Mouse (Mus musculus): ENCODE data around the gene Auts2. TPM values are rescaled to one million over a fixed set of nuclear protein-coding genes. Genes with fewer than 3 reads are reported as not detected.

The Auts2 gene
- total RNA-seq, 2 experiments from 2014 or later = 23.5 to 29.5 TPM

DNA sequence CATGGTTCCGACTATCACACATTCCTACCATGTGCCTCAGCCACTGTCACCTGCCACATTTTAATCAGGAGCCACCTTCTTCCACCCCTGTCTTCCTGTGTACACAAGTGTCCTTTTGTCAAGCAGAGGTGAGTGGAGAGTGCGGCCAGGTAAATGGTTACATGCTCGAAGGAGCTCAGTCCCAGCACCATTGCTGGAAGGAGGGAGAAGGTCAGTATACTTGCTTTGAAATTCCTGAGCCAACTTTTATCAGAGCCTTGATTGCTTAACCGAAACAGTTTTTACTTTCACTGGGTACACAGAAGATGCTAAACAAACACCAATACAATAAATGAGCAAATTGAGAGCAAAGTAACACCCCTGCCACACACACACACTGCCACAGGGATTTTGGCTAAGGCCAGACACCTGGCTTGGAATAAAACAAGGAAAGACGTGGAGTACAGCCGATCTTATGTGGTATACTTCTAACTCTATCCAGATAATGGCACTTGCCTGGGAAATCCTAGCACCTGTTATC is 953.1 kb downstream of the Auts2 start:
- DNase-seq (ENCODE audit: low spot score in 2 of 2) = no peak

DNA sequence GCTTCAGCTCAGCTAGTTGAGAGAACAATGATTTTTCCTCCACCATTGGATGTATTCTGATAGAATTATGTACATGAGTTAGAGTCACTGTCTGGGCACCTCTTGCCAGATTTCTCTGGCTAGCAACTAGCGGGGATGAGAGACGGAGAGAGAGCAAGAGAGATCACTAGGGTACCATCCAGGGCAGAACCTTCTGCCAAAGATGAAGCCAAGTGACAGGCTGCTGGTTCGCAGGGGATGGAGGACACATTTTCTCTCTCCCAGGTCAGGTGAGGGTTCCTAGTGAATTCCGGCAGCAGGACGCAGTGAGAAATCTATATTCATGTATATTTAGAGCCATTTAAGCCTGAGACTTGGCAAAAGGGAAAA is 956.8 kb downstream of the Auts2 start:
- no peak for DNase-seq (ENCODE audit: low spot score in 2 of 2)

DNA sequence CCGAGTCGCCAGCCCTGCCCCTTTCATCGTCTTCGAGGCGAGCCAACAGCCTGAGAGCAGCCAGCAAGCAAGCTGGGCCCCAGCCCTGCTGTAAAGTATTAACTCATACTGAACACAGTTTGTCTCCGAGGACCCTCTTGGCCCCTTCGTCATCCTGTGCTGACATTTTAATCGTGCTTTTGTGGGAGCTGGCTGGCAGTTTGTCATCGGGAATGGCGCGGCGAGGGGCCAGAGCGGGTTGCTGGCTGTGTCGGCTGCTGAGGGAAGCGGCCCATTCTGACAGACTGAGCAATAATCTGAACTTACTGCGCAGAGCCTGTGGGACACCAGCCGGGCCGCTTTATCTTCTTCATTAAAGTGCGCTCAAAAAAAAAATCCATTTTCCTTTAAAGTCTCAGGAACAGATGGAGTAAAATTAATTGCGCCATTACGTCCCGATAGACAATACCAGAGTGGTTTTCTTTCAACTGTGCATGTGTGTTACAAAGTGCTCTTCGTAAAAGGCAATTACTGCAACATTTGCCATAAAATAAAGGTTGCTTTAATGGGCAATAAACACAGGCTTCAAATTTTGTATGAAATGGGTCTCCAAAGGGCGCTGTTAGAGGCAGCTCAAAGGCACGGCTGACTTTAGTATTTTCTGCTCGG is 957.3 kb downstream of the Auts2 start:
- no peak for DNase-seq (ENCODE audit: low spot score in 2 of 2)

DNA sequence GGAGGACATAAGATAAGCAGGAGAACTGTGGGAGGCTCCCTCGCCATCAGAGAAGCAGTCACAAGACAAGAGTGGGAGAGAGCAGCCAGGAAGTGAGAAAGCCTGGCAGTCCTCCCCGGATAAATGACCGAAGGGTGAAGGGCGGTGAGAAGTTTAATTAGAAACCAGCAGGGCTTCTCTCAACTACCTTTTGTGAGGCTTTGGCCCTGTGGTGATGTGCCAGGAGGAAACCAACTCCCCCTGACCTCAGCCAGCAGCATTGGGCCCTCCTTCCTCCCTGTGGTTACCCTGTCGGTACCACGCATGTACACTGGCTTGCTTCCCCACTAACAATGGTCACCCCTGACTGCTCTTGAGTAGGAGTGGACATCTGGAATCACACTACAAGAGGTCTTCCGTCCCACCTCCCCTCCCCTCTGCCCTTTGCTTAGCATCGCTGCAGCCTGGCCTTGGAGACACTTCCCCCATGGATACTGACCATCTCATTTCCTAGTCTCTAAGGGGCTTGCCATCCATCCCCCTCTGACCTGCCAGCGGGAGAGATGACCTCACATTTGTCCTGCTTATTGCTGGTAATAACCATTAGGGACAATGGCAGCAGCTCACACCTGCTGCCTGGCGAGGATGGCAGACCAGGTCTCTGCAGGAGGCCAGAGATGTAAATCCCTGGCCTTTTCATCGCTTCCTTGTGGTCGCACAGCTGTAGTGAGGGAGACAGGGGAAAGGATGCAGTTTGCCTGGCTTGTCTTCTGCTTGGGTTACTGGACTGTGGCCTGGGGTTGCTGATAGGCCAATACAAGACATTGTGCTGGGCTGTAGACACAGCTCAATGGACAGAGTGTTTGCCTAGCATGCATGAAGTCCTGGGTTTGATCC is 958.6 kb downstream of the Auts2 start:
- no peak for DNase-seq (ENCODE audit: low spot score in 2 of 2)

DNA sequence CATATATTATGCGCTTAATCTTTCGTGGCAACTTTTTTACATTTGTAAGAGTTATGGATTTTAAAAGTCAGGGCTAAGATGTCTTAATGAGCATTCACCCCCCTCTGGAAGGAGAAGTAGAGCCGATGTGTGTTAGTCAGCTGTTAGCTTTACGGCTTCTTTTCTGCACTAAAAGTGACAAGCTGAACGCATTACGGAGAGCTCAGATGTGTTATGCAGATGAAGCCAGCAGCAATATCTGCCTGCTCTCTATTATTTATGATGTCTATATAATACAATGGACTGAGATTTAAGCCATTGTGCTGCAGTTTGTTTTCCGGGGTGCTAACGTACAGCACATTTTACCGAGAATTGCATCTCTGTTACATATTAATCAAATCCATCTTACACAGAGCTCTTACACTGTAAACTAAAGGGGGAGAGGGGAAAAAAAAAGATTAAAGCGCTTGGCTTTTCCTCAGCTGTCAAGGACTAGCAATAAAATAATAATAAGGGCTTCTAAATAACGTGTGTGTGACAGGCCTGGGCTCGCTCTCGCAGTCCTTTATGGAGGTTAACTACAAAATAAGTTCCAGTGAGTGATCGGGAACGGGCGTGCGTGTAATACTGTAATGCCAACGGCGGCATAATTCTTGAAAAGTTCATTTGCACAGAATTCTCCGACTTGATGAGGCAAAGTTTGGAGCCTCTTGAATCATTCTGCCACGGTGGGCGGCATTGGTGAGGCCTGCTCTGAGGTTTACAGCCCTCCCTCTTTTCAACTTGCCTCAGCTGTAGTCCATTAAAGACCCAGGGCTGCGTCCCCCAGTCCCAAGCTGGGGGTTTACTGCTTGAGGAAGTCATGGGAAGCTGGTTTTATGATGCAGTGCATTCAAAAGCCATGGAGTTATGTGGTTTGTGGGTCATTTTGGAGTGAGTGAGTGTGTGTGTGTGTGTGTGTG is 961.8 kb downstream of the Auts2 start:
- no peak for DNase-seq (ENCODE audit: low spot score in 2 of 2)

DNA sequence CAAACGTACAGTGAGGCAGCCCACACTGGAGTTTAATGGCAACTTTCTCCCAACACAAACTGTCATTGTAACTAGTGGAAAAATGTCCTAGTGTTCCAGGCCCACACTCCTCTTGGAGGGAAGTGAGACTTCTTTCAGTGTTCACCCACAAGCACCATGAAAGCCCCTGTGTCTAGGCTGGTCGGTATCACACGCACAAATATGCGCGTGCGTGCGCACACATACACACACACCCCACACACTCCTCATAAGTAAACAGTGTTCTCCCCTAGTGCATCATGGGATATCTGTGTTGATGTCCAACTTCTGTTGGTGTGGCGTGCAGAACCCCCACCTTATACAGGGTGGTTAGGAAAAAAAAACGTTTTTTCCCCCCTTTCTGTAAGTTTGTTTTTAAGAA is 964.4 kb downstream of the Auts2 start:
- no peak for DNase-seq (ENCODE audit: low spot score in 2 of 2)

DNA sequence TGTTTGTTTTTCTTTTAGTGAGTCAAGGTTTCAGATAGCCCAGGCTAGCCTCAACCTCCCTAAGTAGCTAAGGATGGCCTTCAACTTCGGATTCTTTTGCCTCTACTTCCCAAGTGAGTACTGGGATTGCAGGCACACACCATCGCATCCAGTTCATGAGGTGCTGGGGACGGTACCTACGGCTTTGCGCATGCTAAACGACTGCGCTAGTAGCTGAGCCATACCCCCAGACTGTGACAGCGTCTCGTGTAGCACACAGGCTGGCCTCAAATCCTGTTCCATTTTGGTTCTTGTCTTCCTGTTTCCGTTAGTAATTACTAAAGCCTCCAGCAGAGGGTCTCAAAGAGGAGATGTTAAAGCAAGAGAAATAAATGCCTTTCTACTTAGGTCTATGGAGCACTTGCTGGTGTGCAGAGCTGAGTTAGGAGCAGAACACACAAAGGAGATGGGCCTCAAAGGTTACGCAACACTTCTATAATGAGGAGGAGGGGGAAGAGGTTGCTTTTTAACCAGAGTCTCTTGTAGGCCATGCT is 967.3 kb downstream of the Auts2 start:
- DNase-seq (ENCODE audit: low spot score in 2 of 2) = no peak

DNA sequence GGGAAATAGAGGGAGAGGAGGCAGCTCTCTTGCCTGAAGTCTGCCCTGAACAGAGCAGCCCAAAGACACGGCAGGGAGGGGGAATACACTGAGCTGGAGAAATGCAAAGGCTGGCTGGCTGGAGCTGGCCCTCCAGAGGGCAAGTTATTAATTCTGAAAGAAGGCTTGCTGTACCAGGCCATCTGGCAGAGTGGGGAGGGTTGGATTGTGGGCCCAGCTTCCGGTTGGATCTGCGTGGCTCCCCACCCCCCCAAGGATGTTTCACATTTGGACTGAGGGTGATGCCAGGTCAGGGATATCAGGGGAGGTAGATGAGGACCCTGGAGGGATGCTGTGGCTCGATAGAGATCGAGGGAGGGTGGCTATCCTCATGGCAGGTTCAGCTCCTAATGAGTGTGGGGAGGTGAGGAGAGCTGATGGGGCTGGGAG is 968.0 kb downstream of the Auts2 start:
- DNase-seq (ENCODE audit: low spot score in 2 of 2) = no peak

DNA sequence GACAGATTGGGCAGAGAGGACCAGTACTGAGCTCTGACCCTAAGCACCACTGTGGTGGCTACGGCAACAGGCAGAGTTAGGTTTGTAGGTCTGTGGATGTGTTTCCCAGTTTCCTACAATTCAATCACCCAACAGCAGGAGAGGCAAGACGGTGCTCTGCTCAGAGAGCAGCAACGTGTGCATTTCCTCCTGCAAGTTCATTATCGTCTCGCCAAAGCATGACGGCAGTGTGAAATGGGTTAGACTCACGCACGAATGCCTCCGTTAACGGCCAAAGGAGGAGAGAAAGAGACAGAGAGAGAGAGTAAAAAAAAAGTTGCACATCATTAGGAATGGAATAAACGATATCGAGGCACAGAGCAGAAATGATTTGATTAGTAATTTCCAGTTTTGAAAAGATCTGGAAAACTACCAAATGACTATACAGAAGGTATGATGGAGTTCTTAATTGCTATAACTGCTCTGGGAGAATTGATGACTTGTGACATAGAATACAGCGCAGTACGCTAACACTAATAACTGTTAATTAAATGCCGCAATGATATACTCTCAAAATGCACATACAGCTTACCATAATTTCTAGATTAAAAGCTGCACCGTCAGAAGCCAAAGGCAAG is 968.6 kb downstream of the Auts2 start:
- DNase-seq (ENCODE audit: low spot score in 2 of 2) = no peak

DNA sequence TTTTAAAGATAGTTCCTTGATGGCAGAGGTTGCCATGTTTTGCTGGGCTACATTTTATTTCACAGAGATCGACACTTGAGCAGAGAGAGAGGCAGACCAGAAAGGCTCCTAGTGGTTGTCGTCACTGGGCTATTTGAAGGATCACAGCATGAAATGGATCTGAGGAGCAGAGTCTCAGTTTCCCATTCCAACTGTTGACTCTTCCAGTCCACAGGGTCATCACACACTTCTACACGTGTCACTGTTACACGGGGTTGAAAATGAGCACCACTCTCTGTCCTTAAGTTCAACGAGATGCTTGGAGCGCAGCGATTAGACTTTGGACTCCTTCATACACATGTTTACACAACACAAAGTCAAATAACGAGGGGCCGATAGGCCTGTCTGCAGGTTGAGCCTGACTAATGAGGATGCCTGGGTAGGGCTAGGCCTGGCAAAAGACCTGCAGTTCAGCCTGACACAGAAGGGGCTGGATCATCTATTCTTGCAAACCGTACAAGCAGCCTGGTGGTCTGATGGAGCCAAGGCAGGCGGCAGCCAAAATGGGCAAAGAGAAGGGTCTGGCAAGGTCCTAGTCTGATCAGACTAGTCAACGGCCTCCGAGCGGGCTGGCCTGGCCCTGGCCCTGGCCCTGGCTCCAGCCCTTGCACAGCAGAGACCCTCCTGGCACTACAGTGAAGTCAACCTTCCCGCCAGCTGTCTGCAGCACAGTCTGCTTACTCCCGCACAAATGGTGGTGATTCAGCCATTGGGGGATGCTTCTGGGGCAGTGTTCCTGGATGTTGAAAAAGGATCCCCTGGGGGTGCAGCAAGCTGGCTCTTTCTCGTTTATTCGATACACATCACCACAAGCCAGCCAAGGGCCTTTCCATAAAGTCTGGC is 969.6 kb downstream of the Auts2 start:
- DNase-seq (ENCODE audit: low spot score in 2 of 2) = no peak

DNA sequence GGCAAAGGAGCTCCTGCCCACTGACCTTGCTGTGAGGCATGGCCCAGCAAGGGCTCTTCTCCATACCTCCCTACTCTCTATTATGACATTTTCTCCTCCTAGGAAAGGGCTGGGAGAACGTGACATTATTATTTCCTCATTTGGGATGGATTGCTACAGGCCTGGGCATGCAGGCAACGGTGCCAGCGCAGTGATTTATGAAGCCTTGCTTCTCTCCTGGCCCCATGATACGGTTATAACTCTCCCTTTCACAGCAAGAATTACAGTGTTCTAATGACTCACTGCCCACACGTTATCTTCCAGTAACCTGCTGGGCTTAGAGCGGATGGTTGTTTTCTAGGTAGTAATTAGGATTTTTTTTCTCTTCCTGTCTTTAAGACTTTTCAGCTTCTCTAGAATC is 977.1 kb downstream of the Auts2 start:
- DNase-seq (ENCODE audit: low spot score in 2 of 2) = peak; percentile 37 to 49

DNA sequence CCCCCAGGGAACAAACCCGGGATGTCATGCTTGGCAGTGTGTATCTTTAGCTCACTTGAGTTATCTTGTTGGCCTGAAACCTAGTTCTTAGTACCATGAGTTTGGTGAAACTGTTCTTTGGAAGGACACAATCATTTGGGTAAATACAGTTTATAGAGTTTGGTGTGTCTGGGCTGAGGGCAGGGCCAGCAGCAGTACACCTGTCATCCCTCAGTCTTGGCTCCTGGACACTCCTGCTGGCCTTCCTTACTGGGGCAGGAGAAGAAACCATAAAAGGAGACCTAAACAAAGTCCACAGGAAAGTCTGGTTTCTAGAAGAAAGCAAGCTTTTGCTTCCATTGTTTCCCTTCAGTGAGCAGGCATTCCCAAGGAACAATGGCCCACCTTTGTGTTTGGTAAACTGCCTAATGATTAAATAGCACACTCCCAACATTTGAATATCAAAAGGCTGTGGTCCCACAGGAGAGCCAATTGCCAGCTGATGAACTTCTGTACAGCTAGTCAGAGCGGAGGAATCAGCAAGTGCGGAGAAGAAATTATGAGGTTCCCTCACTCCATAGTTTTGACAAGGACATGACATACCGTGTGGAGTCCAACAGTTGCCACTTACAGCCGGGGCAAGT is 979.4 kb downstream of the Auts2 start:
- no peak for DNase-seq (ENCODE audit: low spot score in 2 of 2)

DNA sequence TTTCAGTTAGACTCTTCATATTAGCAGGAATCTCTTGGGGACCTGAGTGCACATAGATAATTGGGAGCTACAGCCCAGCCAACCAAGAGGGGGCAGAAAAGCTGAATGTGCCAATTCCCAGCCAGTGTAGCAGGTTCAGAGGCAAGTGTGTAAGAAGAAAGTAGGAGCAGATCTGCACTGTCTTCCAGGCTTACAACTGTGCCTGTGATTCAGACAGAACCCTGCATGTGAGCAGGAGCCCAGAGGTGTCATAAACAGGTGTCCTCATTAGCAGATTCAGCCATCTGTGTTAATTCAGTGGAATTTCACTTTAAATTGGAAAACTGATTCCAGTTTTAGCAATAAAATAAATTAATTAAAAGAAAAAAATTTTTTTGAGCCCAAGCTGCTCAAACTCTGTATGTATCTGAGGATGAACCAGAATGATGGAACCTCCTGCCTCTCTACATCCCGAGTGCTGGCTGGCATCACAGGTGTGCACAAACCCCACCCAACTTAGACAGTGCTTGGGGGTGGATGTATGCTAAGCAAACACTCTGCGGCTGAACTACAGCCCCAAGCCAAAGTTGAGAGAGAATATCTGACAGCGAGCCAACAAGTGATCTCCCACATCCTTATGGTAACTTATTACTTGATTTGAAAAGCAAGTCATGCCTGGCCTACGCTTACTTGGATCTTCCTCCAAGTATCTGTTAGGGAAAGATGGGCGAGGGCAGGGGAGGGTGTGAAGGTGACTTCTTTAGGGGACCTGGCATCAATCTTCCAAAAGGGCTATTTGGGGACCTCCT is 982.2 kb downstream of the Auts2 start:
- no peak for DNase-seq (ENCODE audit: low spot score in 2 of 2)

DNA sequence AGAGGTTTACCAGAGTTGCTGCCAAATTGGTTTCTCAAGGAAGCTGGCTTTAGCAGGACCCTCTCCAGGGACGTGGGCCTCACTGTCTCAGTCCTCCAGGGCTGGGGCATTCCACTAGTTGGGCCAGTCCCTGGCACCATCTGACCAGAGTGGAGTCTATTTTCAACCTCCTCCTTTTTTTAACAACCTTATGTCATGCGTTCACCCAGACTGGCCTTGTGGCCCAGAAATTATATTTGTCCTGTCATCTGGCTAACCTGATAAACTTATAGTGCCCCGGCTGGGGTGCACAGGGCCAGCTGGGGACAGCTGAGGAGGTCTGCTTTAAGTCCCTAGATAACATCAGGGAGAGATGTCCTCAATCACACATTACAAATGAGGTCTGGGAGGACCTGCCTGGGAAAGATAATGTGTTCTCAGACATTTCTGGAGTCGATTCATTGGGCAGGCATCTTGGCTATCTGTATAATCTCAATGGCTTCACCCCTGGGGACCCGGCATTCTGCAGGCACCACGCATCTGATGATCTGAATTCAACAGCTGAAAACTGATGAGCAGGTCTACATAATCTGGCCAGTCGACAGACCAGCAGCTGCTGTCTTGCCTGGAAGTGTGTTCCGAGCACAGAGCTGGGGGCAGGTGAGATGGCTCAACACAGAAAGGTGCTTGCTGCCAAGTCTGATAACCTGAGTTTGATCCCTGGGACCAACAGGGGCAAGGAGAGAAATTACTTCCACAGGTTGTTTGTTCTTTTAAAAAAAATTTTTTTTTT is 984.6 kb downstream of the Auts2 start:
- no peak for DNase-seq (ENCODE audit: low spot score in 2 of 2)

DNA sequence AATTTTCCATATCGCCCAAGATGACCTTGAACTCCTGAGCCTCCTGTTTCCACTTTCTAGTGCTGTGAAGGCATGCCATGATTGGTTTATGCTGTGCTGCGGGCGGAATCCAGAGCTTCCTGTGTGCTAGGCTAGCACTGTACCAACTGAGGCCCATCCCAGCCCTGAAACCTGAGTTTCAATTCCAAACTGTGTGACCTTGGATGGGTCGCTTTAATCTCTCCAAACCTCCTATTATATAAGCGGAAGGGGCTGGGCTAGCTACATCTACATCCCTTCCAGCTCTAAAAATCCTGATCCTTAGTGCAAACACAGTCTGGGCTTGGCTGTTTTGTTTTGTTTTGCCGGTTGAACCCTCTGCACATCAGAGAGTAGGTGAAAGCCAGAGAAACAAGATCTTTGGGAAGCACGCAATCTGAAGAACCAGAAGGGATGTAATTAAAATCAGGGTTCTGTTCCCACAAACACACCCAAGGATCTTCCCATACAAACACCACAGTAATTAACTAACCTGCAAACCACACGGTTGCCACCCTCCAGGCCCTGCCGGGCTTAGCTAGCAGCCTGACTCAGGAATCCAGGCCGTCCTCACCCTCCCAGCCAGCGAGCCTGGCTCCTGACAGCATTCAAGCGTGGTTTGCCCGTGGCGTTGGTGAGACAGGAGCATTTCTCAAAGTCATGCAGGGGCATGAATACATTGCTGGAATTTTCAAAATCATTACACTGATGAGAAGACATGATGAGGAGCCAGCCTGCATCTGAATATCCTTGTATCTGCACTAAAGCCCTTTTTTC is 985.4 kb downstream of the Auts2 start:
- DNase-seq (ENCODE audit: low spot score in 2 of 2) = no peak

DNA sequence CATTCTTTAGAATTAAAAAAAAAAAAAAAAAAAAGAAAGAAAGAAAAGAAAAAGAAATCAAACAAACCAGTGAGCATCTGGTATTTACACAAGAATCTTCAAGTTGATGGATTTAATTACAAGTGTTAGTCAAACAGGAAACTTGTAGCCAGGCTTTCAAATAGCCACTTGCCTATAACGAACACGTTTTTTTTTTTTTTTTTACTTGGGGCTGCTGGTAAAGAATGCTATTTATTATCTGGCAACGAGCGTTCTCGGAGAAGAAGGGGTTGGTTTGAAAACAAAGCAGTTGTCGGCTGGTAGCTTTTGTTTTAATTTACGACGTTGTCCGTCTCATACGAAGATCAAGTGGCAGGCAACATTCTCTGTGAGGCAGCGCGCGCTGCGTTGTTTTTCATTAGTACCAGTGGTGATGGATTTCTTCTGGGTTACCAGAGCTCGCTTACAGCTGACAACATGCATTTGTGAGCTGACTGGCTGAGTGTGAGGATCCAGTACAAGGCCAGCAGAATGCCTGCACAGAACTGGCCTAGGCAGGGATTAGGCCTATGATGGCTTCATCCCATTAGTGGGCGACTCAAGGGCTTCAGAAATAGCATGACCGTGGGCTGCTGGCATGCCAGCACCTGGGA is 994.1 kb downstream of the Auts2 start:
- no peak for DNase-seq (ENCODE audit: low spot score in 2 of 2)

All from adrenal gland, adult 18-20 months (tissue).